Mouse (Mus musculus) stomach, embryonic 16.5 days (tissue): ENCODE results near the gene Asb17. TPM values are rescaled to one million over a fixed set of nuclear protein-coding genes. Genes with fewer than 3 reads are reported as not detected.
"Not testable (repeated sequence)": the region's sequence is repeated elsewhere in the genome, so short reads cannot be mapped to it uniquely, and the experiment has no call there.

Source experiments
- ATAC-seq: fragments of 200-750 bp; cut with Nextera tagmentation; 2 replicates; pipeline ENCODE4 v1.8.0; 2017; ENCODE audit warnings: moderate number of reproducible peaks, moderate TSS enrichment; ENCODE audit not compliant: insufficient read depth, low FRiP score
- H3K27ac ChIP-seq: fragments of 300-500 bp; sonication (generic); 2 replicates; pipeline ENCODE4 v1.5.1; 2014; ENCODE audit warnings: low read length
- H3K27me3 ChIP-seq: fragments of 300-500 bp; sonication (generic); 2 replicates; pipeline ENCODE4 v1.6.1; 2014; ENCODE audit warnings: low read length, control low read depth, mixed read lengths; ENCODE audit not compliant: control insufficient read depth, insufficient read depth
- H3K36me3 ChIP-seq: fragments of 300-500 bp; sonication (generic); 2 replicates; pipeline ENCODE4 v1.6.1; 2014; ENCODE audit warnings: low read length; ENCODE audit not compliant: control insufficient read depth, insufficient read depth
- H3K4me1 ChIP-seq: fragments of 300-500 bp; sonication (generic); 2 replicates; pipeline ENCODE4 v1.6.1; 2014; ENCODE audit warnings: low read length, control low read depth, mixed read lengths; ENCODE audit not compliant: control insufficient read depth, insufficient read depth
- H3K4me2 ChIP-seq: fragments of 300-500 bp; sonication (generic); 2 replicates; pipeline ENCODE4 v1.6.1; 2014; ENCODE audit warnings: low read depth, low read length, mixed read lengths
- H3K4me3 ChIP-seq: fragments of 300-500 bp; sonication (generic); replicated peaks from 2 replicates; pipeline ENCODE4 v1.5.1; 2014; ENCODE audit warnings: mild to moderate bottlenecking, low read length
- H3K9ac ChIP-seq: fragments of 300-500 bp; sonication (generic); 2 replicates; pipeline ENCODE4 v1.6.1; 2014; ENCODE audit warnings: low read length
- H3K9me3 ChIP-seq: fragments of 300-500 bp; sonication (generic); replicated peaks from 2 replicates; pipeline ENCODE4 v1.6.1; 2016; ENCODE audit warnings: low read length, control low read depth; ENCODE audit not compliant: control insufficient read depth
- WGBS: fragments of 180-500 bp; shearing (Covaris S2); extraction: QIAGEN DNeasy Blood & Tissue Kit; methylation state at CpG from one replicate; pipeline ENCODE4 v1.1.7; 2014; 5-methylcytosine and 5-hydroxymethylcytosine counted together
- polyA plus RNA-seq: library from polyadenylated mRNA; unstranded; fragments of >200 nt; fragmentation: Nextera tagmentation; extraction: Ambion mirVana; gene quantifications from 2 replicates; pipeline ENCODE4 v1.2.1, GENCODE M21; 2015

The Asb17 gene
- polyA plus RNA-seq, 1 experiment from 2014 or later, result 0.74 TPM

DNA sequence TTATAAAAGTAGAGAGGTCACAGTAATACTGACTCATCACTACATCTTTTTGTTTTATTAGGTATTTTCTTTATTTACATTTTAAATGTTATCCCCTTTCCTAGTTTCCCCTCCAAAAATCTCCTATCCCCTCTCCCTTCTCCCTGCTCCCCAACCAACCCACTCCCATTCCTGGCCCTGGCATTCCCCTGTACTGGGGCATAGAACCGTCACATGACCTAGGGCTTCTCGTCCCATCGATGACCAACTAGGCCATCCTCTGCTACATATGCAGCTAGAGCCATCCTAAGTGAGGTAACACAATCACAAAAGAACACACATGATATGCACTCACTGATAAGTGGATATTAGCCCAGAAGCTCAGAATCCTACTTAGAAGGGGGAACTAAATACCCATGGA, 14.2 kb upstream of the Asb17 start:
- not testable (repeated sequence) for H3K27me3 ChIP-seq, H3K9ac ChIP-seq, ATAC-seq, H3K27ac ChIP-seq, H3K9me3 ChIP-seq, H3K4me2 ChIP-seq, H3K4me1 ChIP-seq, H3K36me3 ChIP-seq, H3K4me3 ChIP-seq
- WGBS, result 94% methylated on average over 3 of the region's 3 CpGs

DNA sequence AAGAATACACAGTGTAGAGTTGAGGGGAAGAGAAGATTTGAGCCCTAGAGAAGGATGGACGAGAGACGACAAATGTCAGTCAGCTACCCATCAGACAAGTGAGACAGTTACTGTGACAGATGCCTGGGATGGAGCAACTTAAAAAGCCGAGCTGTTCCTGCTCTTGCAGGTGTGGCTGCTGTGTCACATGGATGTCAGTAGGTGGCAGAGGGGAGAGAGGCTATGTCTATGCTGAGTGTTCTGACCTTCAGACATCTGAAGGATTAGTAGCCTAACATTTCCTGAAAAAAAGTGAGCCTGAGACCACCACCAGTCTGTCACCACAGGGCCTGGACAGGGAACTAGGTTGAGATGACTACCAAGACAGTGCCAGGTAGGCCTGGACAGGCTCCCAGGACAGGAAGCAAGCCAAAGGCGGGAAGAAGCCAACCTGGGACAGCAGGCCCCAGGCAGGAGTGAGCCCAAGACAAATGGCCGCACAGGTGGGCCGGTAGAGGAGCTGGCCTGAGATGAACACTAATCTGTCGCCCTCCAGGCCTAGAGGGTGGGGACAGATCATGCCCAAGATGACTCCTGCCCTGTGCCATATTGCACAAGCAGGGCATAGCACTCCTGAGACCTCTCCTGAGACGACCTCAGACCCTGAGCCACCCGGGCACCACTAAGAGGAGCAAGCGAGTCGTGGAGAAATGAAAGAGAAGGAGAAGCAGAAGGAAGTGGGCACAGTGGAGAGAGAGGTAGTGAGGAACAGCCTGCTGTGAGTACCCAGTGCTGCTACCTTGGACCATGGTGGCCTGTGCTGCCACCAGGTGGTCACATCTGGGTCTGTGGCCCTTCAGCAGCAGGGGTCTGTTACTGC, 12.8 kb upstream of the Asb17 start:
- ATAC-seq, result peak; percentile 53; the same call in 1 of the 2 replicates
- Histone ChIP-seq H3K9ac (no peak overlapping the region), H3K36me3 (no peaks in the 10 kb centered on the region), H3K27me3 (no peaks in the 10 kb centered on the region), H3K4me1 (no peaks in the 10 kb centered on the region), H3K27ac (no peak overlapping the region), H3K9me3 (no peaks in the 10 kb centered on the region), H3K4me2 (no peak overlapping the region), H3K4me3 (no peak overlapping the region)
- 74% methylated on average over 11 of the region's 11 CpGs for WGBS

DNA sequence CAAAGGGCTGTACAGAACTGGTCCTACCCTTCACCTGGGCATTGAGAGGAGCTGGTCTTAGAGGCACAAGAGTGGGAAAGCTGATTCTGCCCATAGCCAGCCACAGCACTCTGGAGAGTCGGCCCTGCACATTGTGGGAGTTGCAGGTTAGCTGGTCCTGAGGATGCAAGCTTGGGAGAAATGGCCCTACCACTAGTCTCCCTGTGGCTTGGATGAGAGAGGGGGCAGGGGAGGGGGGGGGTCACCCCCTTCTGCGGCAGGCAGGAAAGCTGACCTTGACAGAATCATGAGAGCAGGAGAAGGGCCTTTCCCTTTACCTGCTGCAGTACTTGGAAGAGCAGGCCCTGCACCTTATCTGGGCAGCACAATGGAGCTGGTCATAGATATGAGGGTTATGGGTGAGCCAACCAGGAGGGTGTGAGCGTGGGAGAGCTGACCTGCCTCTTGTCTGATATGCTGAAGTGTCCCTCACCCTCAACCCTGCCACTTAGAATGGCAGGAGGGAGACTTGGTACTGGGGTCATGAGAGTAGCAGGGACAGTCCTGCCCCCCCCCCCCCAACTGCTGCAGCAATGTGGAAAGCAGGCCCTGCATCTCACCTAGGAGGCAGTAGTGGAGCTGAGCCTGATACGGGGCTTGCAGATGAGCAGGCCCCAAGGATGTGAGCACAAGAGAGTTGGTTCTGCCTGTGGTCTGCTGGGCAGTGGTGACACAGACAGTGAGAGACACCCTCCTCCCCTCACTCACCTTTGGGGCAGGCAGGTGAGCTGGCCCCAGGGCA, 11.9 kb upstream of the Asb17 start:
- H3K4me1 ChIP-seq, result no peaks in the 10 kb centered on the region

DNA sequence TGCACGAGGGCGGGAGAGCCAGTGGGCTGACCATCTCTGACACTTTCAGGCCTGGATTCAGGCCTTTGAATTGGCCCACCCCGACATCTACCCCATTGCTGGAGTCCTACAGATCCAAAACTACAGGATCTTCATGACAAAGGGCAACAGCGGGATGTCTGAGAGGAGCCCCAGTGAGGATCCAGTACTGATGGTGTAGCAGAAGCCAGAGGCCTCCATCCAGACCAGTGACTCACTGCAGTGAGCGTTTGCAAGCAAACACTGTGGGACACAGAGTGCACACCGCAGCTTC, 11.4 kb upstream of the Asb17 start:
- no peak overlapping the region for H3K4me2 ChIP-seq
- H3K4me1 ChIP-seq, result no peaks in the 10 kb centered on the region
- 75% methylated on average over 6 of the region's 6 CpGs for WGBS
- no peaks in the 10 kb centered on the region for H3K36me3 ChIP-seq
- H3K27ac ChIP-seq, result no peak overlapping the region
- H3K27me3 ChIP-seq, result no peaks in the 10 kb centered on the region
- no peak for ATAC-seq
- no peak overlapping the region for H3K9ac ChIP-seq
- H3K4me3 ChIP-seq, result no peak overlapping the region
- H3K9me3 ChIP-seq, result no peaks in the 10 kb centered on the region

More for the DNA sequence above, 11.9 kb upstream of the Asb17 start:
- H3K27ac ChIP-seq, result no peak overlapping the region
- WGBS, result 76% methylated on average over 4 of the region's 4 CpGs
- no peak overlapping the region for H3K4me3 ChIP-seq
- H3K27me3 ChIP-seq, result no peaks in the 10 kb centered on the region
- peak; percentile 75; the same call in 1 of the 2 replicates for ATAC-seq
- H3K9me3 ChIP-seq, result no peaks in the 10 kb centered on the region
- no peaks in the 10 kb centered on the region for H3K36me3 ChIP-seq
- no peak overlapping the region for H3K4me2 ChIP-seq
- H3K9ac ChIP-seq, result no peak overlapping the region

DNA sequence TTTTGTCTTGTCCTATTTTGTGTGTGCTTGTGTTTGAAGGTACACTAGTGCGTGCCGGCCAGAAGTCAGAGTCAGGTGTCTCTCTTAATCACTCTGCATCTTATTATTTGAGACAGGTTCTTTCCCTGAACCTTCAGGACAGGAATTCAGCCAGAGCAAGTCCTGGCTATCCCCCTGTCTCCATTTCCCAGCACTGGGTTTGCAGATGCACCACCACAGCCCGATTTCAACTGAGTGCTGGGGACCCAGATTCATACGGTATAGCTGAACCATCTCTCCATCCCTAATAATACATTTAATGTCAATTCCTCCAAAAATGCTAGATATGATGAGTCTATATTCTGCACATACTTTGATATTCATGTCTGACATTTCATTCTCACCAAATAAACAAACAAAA, 9.9 kb upstream of the Asb17 start:
- ATAC-seq, result no peak
- H3K4me3 ChIP-seq, result no peak overlapping the region
- H3K4me2 ChIP-seq, result no peak overlapping the region
- H3K4me1 ChIP-seq, result no peaks in the 10 kb centered on the region
- H3K9me3 ChIP-seq, result no peaks in the 10 kb centered on the region
- WGBS, result 83% methylated on average over 4 of the region's 4 CpGs
- H3K36me3 ChIP-seq, result no peaks in the 10 kb centered on the region
- H3K27me3 ChIP-seq, result no peaks in the 10 kb centered on the region
- no peak overlapping the region for H3K27ac ChIP-seq
- no peak overlapping the region for H3K9ac ChIP-seq

DNA sequence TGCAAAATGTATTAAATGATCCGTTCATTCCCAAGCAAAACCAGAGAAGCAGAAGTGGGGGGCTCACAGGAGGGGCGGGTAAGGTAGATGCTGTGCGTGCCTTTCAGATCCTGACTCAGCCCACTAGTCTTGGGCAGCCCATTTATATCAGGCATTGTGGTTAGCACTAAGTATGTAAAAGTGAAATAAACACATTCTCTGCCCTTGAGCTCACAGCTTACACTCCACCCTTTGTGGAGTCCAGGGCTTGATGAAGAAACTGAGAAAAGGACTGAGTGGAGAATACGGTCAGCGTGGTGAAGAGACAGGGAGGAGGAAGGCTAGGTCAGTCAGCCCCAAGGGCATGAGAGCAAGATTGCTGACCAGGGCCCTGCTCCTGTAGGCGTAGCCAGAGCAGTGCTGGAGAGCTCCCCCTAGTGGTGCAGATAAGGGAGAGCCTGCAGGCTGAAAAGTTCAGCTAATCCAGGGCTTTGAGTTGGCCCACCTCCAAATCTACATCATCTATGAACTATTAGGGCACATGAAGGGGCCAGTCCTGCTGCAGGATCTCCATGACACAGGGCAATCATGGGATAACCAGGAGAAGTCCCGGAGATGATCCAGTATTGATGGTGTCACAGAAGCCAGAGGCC, 8.4 kb upstream of the Asb17 start:
- 68% methylated on average over 7 of the region's 7 CpGs for WGBS
- Histone ChIP-seq H3K9ac (no peak overlapping the region), H3K4me1 (no peaks in the 10 kb centered on the region), H3K27ac (no peak overlapping the region), H3K4me3 (no peak overlapping the region), H3K27me3 (no peaks in the 10 kb centered on the region), H3K36me3 (no peaks in the 10 kb centered on the region), H3K9me3 (no peaks in the 10 kb centered on the region), H3K4me2 (no peak overlapping the region)
- ATAC-seq, result peak; percentile 65; the same call in 1 of the 2 replicates

DNA sequence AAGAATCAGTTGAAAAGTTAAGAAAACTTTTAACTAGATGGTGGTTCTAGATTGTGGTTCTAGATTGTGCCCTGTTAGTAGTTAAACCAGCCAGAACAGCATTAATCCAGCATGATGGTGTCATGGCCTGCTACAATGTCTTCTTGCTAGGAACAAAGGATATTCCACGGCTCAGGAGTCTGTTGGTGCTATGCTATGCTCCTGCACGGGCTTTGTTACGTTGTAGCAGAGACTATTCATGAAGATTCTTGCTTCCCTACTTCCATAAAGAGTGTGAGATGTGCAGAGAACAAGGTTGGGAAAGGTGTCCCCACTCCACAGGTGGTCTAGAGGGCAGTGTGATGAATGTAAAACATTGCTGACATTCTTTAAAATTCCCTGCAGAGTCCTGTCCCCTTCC, 7.7 kb upstream of the Asb17 start:
- Histone ChIP-seq H3K9ac (no peak overlapping the region), H3K4me2 (no peak overlapping the region), H3K36me3 (no peaks in the 10 kb centered on the region), H3K27me3 (no peaks in the 10 kb centered on the region), H3K27ac (no peak overlapping the region), H3K4me3 (no peak overlapping the region), H3K9me3 (no peaks in the 10 kb centered on the region), H3K4me1 (no peaks in the 10 kb centered on the region)
- no peak for ATAC-seq
- 81% methylated on average over 3 of the region's 3 CpGs for WGBS

DNA sequence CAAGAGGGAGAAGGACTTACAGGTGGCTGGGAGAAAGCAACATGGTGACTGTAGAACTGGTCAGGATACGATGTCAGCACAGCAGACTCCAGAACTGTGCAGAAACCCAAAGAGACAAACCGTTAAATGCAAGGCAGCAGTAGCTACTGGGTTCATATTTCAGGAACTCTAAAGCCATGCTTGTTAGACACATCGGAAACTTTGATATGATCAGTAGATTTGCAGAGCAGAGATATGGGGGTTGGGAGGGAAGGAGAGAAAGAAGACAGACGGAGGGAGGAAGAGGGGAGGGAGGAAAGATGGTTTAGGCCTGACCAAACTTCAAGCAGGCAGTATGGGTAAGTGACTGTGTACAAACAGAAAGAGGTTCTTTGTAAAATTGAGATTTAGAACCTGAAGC, 6.4 kb upstream of the Asb17 start:
- Histone ChIP-seq H3K9ac (no peak overlapping the region), H3K4me1 (no peaks in the 10 kb centered on the region), H3K9me3 (no peaks in the 10 kb centered on the region), H3K36me3 (no peaks in the 10 kb centered on the region), H3K27ac (no peak overlapping the region), H3K4me2 (no peak overlapping the region), H3K27me3 (no peaks in the 10 kb centered on the region), H3K4me3 (no peak overlapping the region)
- no peak for ATAC-seq
- 40% methylated on average over 4 of the region's 4 CpGs for WGBS

DNA sequence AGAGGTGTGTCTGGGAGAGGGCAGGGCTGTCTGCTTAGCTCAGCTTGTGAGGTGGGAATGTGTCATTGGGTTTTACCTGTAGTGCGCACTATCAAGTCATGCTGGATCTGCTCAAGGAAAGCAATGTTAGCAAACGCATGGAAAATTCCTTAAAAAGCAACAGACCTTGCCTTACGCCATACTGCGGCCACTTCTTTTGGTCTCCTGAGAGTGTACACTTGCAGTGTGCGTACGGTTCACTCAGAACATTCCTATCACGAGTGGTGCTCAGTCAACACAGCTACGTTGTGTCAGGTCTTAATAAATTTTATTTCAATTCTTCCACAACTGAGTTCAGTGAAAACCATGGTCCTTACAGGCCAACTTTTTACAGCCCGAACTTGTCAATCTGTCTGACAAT, 748 bp downstream of the Asb17 start:
- H3K27me3 ChIP-seq, result no peaks in the 10 kb centered on the region
- H3K9me3 ChIP-seq, result no peaks in the 10 kb centered on the region
- H3K36me3 ChIP-seq, result no peaks in the 10 kb centered on the region
- WGBS, result 88% methylated on average over 9 of the region's 9 CpGs
- no peak for ATAC-seq
- H3K4me2 ChIP-seq, result no peak overlapping the region
- no peak overlapping the region for H3K4me3 ChIP-seq
- no peak overlapping the region for H3K27ac ChIP-seq
- H3K9ac ChIP-seq, result no peak overlapping the region
- H3K4me1 ChIP-seq, result no peaks in the 10 kb centered on the region
